Mouse (Mus musculus): ENCODE measurements at regions not wholly inside any gene's neighbourhood (a gene's known extent, or its start where the extent isn't known, plus 50 kb on each side); places are given as distances from the start of the nearest gene placed in this dataset.

GRCm38 (mm10) chr10:38265564-38265963, 556.0 kb downstream of the Rfpl4b start:
- DNase-seq (no peak), ATAC-seq (ENCODE audit: low read depth) (no peak)
- Histone ChIP-seq H3K4me2 (no peak overlapping the region), H3K9ac (no peak overlapping the region), H3K36me3 (no peaks in the 10 kb centered on the region), H3K4me3 (replicated peaks) (no peak overlapping the region), H3K4me1 (replicated peaks) (no peaks in the 10 kb centered on the region), H3K27ac (no peak overlapping the region), H3K27me3 (no peaks in the 10 kb centered on the region), H3K9me3 (replicated peaks) (no peaks in the 10 kb centered on the region)
- WGBS (ENCODE audit: insufficient replicate concordance) = 59% methylated on average over 3 of the region's 3 CpGs

DNA sequence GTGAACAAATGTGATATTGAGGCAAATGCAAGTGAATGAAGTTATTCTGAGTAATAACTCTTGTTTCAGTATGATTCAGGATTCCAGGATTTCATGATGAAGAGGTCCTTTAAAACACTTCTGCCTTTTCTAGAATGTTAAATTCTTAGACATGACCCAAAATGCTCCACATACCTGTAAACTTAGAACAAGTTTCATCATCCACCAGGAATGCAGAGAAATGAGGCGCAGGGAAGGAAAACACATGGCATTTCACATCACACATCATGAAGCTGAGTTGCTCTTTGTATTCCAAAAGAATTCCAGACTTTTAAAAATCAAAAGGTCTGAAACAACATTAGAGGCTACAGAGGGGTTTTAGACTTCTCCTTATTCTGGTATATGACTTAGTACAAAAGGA, 574.8 kb downstream of the Rfpl4b start:
- Histone ChIP-seq H3K4me1 (replicated peaks) (no peaks in the 10 kb centered on the region), H3K27me3 (no peaks in the 10 kb centered on the region), H3K36me3 (no peaks in the 10 kb centered on the region), H3K9me3 (replicated peaks) (no peaks in the 10 kb centered on the region), H3K9ac (no peak overlapping the region), H3K27ac (no peak overlapping the region), H3K4me2 (no peak overlapping the region), H3K4me3 (replicated peaks) (no peak overlapping the region)
- 78% methylated on average over 1 of the region's 1 CpGs for WGBS (ENCODE audit: insufficient replicate concordance)
- DNase-seq (no peak), ATAC-seq (ENCODE audit: low read depth) (no peak)
